Mouse (Mus musculus) kidney, postnatal 36 days (tissue): Measurements from ENCODE around the gene 4930503E14Rik.
"Not testable (repeated sequence)": the region's sequence is repeated elsewhere in the genome, so short reads cannot be mapped to it uniquely, and the experiment has no call there.

Experiments
- DNase-seq, 2 experiments: peaks; one replicate each; pipeline ENCODE4 v3.0.0; 2021 to 2022; ENCODE audit warnings: mixed read lengths in 2 of 2

4930503E14Rik gene

DNA sequence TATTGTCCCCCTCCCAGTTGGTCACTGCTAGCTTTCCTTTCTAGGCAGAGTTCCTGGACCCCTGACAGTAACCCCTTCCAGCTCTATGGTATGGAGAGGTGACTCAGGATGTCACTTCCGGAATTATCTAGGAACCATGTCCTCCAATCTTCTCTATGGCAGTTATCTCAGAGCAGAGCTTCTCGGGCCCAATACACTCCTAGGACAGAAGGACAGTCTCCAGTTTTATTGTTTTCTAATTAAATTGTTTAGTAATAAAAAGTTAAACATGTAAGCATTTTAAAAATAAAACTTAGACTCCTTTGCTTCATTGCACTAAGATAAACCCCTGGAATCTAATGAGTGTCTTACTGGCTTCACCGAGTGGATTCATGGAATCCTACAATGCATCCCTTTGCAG, at the start of gene 4930503E14Rik:
Gene 4930503E14Rik, minus strand, starts transcription at position 101 of the 400 bp plus-strand sequence.
- not testable (repeated sequence) for DNase-seq

DNA sequence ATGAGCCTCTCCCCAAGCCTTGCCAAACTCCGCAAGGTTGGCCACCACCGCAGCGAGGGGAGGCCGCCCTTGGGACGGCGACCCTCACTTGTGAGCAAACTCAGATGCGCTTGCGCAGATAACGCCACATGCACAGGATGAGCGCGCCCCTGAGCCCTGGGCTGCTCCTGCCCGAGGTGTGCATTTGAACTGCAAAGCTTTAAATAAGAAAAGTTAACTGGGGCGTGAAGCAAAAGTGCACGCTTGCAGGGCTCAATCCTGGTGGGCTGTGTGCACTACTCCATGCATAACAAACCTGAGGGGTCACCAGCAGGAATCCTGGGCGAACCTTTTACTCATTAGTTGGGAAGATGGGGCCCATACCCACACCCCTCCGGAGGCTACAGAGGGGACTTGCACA, 35.0 kb upstream of the 4930503E14Rik start:
- DNase-seq, result no peak

DNA sequence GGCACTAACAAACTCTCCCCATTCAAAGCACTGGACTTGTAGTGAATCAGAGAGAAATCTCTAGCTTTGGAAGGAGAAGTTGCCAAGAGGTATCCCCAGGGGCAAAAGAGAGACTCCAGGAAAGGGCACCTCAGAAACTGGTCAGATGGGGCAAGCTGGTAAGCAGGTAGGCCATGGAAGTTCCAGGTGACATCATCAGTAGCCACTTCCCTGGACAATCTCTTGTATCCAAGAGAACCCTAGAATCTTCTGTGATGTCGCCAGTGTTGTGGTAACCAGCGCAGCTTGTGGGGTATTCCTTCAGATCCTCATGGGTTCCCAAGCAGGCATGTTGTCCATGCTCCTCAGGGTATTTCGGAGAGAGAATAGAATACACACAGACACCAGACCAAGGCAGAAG, 15.7 kb downstream of the 4930503E14Rik start, which contains the start of gene Gm8212:
Gene Gm8212, plus strand, starts transcription at position 301 of the 400 bp plus-strand sequence.
- DNase-seq, result not testable (repeated sequence)

DNA sequence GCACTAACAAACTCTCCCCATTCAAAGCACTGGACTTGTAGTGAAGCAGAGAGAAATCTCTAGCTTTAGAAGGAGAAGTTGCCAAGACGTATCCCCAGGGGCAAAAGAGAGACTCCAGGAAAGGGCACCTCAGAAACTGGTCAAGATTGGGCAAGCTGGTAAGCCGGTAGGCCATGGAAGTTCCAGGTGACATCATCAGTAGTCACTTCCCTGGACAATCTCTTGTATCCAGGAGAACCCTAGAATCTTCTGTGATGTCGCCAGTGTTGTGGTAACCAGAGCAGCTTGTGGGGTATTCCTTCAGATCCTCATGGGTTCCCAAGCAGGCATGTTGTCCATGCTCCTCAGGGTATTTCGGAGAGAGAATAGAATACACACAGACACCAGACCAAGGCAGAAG, 89.5 kb downstream of the 4930503E14Rik start, which contains the start of gene Gm3327:
Gene Gm3327, plus strand, starts transcription at position 301 of the 400 bp plus-strand sequence.
- not testable (repeated sequence) for DNase-seq
